Mouse (Mus musculus) adrenal gland, adult 10 weeks (tissue): ENCODE measurements around the gene Map2k2. TPM values are rescaled to one million over a fixed set of nuclear protein-coding genes. Genes with fewer than 3 reads are reported as not detected.

ENCODE experiments used
- polyA plus RNA-seq: library from polyadenylated mRNA; stranded (reverse); fragments of 350-450 nt; fragmentation: Illumina TruSeq; extraction: RNeasy Lipid Tissue Mini Kit (QIAGEN cat#74804); gene quantifications from one replicate; pipeline ENCODE4 v1.2.3, GENCODE M21; 2014; ENCODE audit warnings: low read depth, low replicate concordance

The Map2k2 gene
- polyA plus RNA-seq: 3.4 TPM

GRCm38 (mm10) chr10:81105565-81106112, at the start of gene Map2k2:
Map2k2 (plus strand) TSS chr10:81105915.

GRCm38 (mm10) chr10:81059603-81060543, 45.8 kb upstream of the Map2k2 start, which contains the start of gene Sgta:
Sgta (minus strand) TSS chr10:81060181.

GRCm38 (mm10) chr10:81069836-81070235, 35.9 kb upstream of the Map2k2 start, which contains the start of gene Thop1:
Thop1 (plus strand) TSS chr10:81070035.

GRCm38 (mm10) chr10:81134966-81135681, 29.4 kb downstream of the Map2k2 start, which contains the start of gene Zbtb7a:
Zbtb7a (plus strand) TSS chr10:81135220.

GRCm38 (mm10) chr10:81167200-81168086, 61.7 kb downstream of the Map2k2 start, which contains the start of gene Pias4:
Pias4 (minus strand) TSS chr10:81167923.

GRCm38 (mm10) chr10:81176466-81177271, 71.0 kb downstream of the Map2k2 start, which contains the start of gene Eef2:
Eef2 (plus strand) TSS chr10:81176631.

GRCm38 (mm10) chr10:81182336-81183333, 76.9 kb downstream of the Map2k2 start, which contains the start of gene Dapk3:
Dapk3 (plus strand) TSS chr10:81183005.

Other genes starting within 250 kb of the Map2k2 start
- gene Tmprss9, start 234.1 kb upstream of the Map2k2 start, polyA plus RNA-seq: not detected
- not detected for gene Timm13, start 204.9 kb upstream of the Map2k2 start, polyA plus RNA-seq
- 0.23 TPM for gene Lmnb2, start 187.7 kb upstream of the Map2k2 start, polyA plus RNA-seq
- gene Gadd45b, start 175.8 kb upstream of the Map2k2 start, polyA plus RNA-seq: 28.2 TPM
- gene Gng7, start 91.0 kb upstream of the Map2k2 start, polyA plus RNA-seq: 10.1 TPM
- 0.93 TPM for gene Diras1, start 80.3 kb upstream of the Map2k2 start, polyA plus RNA-seq
- 1.7 TPM for gene Slc39a3, start 68.5 kb upstream of the Map2k2 start, polyA plus RNA-seq
- 2.3 TPM for gene Sgta, start 45.7 kb upstream of the Map2k2 start, polyA plus RNA-seq
- not detected for gene Thop1, start 35.9 kb upstream of the Map2k2 start, polyA plus RNA-seq
- not detected for gene Creb3l3, start 7.0 kb upstream of the Map2k2 start, polyA plus RNA-seq
- gene Zbtb7a, start 29.3 kb downstream of the Map2k2 start, polyA plus RNA-seq: 28.7 TPM
- not detected for gene Pias4, start 62.0 kb downstream of the Map2k2 start, polyA plus RNA-seq
- gene Eef2, start 70.7 kb downstream of the Map2k2 start, polyA plus RNA-seq: 13.2 TPM
- gene Dapk3, start 77.1 kb downstream of the Map2k2 start, polyA plus RNA-seq: not detected
- not detected for gene 4930442H23Rik, start 77.9 kb downstream of the Map2k2 start, polyA plus RNA-seq
- not detected for gene Nmrk2, start 96.1 kb downstream of the Map2k2 start, polyA plus RNA-seq
- 0.41 TPM for gene Atcay, start 124.9 kb downstream of the Map2k2 start, polyA plus RNA-seq
- 1.2 TPM for gene Zfr2, start 127.2 kb downstream of the Map2k2 start, polyA plus RNA-seq
- not detected for gene Matk, start 147.0 kb downstream of the Map2k2 start, polyA plus RNA-seq
- gene Mrpl54, start 161.0 kb downstream of the Map2k2 start, polyA plus RNA-seq: 2.1 TPM
- 0.93 TPM for gene Apba3, start 161.0 kb downstream of the Map2k2 start, polyA plus RNA-seq
- gene Tjp3, start 185.7 kb downstream of the Map2k2 start, polyA plus RNA-seq: not detected
- 2.7 TPM for gene Pip5k1c, start 187.0 kb downstream of the Map2k2 start, polyA plus RNA-seq
- 1.1 TPM for gene Cactin, start 215.2 kb downstream of the Map2k2 start, polyA plus RNA-seq
- gene Tbxa2r, start 222.8 kb downstream of the Map2k2 start, polyA plus RNA-seq: not detected
- not detected for gene Gipc3, start 237.4 kb downstream of the Map2k2 start, polyA plus RNA-seq
- gene Hmg20b, start 244.6 kb downstream of the Map2k2 start, polyA plus RNA-seq: 7.1 TPM